Mouse (Mus musculus): ENCODE measurements around the gene Foxj2.

Gene Foxj2

GRCm38 (mm10) chr6:122873871-122874719, 54.4 kb downstream of the Foxj2 start, which contains the start of gene Necap1:
Gene Necap1 (plus strand): TSS chr6:122874474.
- DNase-seq (ENCODE audit: low spot score in 2 of 2), result peak; percentile 93 to 97

- no peak for DNase-seq (ENCODE audit: low spot score in 2 of 2)
Observed at GRCm38 (mm10) chr6:122874720-122875389, 55.1 kb downstream of the Foxj2 start.

- no peak for DNase-seq (ENCODE audit: low spot score in 2 of 2)
Observed at GRCm38 (mm10) chr6:122879141-122879735, 59.5 kb downstream of the Foxj2 start.

GRCm38 (mm10) chr6:122879781-122880505, 60.2 kb downstream of the Foxj2 start:
- no peak for DNase-seq (ENCODE audit: low spot score in 2 of 2)

- DNase-seq (ENCODE audit: low spot score in 2 of 2), result no peak
Observed at GRCm38 (mm10) chr6:122881287-122881686, 61.6 kb downstream of the Foxj2 start.

- no peak for DNase-seq (ENCODE audit: low spot score in 2 of 2)
Observed at GRCm38 (mm10) chr6:122883603-122884002, 63.9 kb downstream of the Foxj2 start.

GRCm38 (mm10) chr6:122889599-122889998, 69.9 kb downstream of the Foxj2 start:
- no peak for DNase-seq (ENCODE audit: low spot score in 2 of 2)

- DNase-seq (ENCODE audit: low spot score in 2 of 2), result peak in 1 of 2 experiments; percentile 36
Observed at GRCm38 (mm10) chr6:122892442-122893049, 72.8 kb downstream of the Foxj2 start.

All from heart, adult 9 months (tissue).